Mouse (Mus musculus) urinary bladder, adult 2 months (tissue): ENCODE measurements around the gene Rhoc. TPM values are rescaled to one million over a fixed set of nuclear protein-coding genes. Genes with fewer than 3 reads are reported as not detected.
"Not testable (repeated sequence)": the region's sequence is repeated elsewhere in the genome, so short reads cannot be mapped to it uniquely, and the experiment has no call there.

Source experiments
- DNase-seq: peaks from one replicate; pipeline ENCODE4 v3.0.0; 2022; ENCODE audit warnings: low spot score
- polyA plus RNA-seq: library from polyadenylated mRNA; depleted of rRNA; stranded (reverse); fragments of >200 nt; gene quantifications from 2 replicates; pipeline ENCODE4 v1.2.3, GENCODE M21; 2012; rRNA removed

The Rhoc gene
- 124 and 138 TPM in 2 replicates for polyA plus RNA-seq

DNA sequence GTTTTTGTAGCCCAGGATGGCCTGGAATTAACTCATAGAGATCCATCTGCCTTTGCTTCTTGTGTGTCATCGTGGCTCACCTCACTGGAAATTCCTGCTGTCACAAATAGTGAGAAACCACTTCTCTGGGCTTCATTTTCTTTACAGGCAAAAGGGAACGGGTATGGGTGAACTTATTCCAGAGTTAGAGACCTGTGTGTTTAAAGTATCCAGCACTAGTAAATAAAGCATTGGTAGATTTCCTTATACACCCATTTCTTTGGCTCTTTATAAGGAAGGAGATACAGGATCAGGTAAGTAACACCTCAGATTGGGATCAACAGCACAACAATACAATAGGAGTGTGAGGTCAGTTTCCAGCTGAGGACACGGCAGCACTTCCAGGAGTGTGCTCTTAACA lies at the start of gene Rhoc:
Rhoc (plus strand) TSS at position 301 of the 400 bp plus-strand sequence.
- no peak for DNase-seq

DNA sequence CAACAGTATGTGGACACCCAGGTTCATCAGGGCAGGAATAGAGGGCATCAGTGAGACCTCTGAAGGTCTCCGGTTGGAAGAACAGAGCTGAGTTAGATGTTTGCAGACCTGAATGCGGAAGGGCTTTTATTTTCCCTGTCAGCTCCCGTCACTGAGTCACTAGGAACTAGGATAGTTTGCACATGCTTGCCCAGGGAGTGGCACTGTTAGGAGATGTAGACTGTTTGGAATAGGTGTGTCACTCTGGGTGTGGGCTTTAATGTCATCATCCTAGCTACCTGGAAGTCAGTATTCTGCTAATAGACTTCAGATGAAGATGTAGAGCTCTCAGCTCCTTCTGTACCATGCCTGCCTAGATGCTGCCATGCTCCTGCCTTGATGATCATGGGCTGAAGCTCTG lies 46.2 kb upstream of the Rhoc start:
- no peak for DNase-seq

DNA sequence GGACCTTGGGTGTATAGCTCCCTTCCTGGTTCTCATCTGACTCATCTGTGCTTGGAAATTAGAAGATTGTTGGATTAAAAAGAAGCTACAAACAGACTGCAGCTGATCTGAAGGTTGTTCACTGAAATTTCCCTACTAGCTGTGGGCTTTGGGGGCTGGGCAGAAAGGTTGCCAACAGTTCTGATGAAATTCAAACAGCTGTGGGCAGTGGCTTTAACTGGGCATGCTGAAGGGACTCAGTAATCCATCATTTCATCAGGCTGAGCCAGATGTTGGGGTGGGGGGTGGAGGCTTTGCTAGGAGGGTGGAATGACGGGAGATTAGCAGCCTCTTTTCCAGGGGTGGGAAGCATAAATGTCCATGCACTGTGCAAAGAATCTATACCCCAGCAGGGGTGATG lies 45.0 kb upstream of the Rhoc start:
- DNase-seq: no peak

DNA sequence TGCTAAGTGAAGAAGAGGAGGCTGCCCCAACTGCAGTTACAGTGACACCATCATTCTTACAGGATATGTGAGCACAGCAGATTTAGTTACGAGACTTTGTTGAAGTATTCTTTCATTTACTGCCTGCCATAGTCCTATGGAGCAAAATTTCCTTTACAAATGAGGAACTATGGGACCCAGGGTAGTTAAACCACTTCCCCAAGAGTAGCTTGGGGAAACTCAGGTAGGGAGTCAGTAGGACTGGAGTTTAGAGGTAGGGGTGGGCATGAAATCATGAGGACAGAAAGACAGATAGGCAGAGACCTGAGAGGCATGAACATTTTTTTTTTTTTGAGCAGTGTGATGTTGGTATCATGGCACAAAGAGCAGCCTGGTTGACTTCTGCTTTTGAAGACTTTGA lies 44.3 kb upstream of the Rhoc start:
- no peak for DNase-seq

DNA sequence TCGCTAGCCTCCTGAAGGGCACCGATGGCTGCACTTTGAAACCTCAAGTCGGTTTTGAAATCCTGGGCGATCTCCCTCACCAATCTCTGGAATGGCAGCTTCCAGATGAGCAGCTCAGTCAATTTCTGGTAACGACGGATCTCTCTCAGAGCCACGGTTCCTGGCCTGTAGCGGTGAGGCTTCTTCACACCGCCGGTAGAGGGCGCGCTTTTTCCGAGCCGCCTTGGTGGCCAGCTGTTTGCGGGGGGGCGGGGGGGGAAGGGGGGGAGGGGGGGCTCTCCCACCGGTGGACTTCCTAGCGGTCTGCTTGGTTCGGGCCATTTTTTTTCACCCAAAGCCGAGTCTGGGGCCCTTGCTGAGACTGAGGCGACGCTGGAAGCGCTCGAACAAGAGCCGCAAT lies 35.3 kb upstream of the Rhoc start:
- DNase-seq: not testable (repeated sequence)

DNA sequence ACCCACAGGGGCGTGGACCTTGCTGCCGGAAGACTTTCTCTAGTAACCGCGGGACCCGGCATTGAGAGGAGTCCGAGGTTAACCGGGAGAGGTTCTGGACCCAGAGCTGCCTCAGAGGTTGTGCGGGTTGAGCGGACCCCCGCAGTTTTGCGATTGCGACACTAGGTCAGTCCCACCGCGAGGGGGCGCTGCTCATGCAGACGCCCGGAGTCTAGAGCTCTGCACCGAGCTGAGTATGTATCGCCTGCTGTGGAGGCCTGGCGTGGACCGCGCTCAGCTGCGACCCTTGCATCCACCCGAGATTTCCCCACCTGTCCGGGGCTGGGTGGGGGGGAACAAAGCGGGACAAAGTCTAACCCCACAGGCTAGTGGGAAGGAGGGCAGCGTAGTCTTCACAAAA lies 29.8 kb upstream of the Rhoc start:
- peak; percentile 52 for DNase-seq

DNA sequence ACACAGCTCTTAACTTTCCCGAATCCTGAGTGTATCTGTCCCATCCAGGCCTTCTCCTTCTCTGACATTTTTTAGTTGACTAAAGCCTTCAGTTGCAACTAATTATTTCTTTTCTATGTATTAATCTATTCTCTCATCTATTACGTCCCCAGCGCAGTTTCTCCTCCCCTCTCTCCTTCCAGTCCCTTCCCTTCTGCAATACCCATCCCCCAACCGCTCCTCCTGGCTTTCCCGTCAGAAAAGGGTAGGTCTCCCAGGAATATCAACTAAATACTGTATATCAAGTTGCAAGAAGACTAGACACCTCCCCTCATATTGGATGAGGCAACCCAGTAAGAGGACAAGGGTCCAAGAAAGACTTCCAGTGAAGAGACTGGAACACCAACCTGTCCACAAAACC lies 29.3 kb upstream of the Rhoc start:
- no peak for DNase-seq

DNA sequence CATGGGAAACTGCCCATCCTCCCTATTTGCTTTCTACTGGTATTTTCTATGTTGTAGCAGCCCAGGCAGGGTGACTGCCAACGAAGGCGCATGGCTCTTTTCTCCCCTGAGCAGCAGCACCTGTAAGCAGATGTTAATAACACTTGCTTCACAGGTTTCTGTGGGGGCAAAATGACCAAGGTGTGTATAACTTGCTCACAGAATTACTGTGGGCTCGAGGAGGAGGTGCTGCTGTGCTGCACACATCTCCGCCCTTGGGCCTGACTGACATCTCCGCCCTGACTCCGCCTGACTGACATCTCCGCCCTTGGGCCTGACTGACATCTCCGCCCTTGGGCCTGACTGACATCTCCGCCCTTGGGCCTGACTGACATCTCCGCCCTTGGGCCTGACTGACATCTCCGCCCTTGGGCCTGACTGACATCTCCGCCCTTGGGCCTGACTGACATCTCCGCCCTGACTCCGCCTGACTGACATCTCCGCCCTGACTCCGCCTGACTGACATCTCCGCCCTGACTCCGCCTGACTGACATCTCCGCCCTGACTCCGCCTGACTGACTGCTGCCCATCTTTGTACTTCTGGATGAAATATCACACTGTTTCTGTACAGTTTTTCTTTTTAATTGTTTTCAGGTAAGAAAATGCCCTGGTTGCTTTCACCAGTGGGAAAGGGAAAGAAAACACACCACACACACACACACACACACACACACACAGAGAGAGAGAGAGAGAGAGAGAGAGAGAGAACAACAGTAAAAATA lies 25.9 kb upstream of the Rhoc start:
- DNase-seq: not testable (repeated sequence)

DNA sequence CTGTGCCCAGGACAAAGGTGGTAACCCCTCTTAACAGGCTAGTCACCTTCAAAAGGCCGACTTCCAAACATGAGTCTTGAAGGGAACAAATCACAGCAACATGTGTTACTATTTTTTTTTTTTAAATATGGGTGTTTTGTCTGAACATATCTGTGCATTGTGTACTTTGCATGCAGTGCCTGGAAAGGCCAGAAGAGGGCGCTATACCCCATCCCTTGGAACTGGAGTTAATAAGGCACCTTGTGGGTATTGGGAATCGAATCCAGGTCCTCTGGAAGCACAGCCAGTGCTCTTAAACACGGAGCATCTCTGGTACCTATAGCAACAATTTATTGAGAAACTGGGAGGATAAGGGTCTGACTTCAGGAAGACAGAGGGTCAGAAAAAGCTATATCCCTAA lies 23.2 kb upstream of the Rhoc start:
- no peak for DNase-seq

DNA sequence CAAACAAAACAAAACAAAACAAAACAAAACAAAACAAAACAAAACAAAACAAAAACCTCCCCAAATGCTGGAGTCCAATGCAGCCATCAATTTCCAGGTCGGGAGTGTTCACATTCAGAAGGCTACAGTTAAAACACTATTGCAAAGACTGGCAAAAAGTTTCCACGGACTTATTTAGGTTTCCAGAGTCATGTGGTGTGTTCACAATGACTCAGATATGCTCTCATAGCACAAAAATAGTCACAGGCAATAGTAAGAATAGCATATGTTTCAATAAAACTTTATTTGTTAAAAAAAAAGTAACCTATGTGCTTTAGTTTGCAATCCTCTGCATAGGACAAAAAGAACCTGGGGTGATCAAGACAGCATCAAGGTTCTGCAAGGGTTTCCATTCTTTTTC lies 21.0 kb upstream of the Rhoc start:
- no peak for DNase-seq

DNA sequence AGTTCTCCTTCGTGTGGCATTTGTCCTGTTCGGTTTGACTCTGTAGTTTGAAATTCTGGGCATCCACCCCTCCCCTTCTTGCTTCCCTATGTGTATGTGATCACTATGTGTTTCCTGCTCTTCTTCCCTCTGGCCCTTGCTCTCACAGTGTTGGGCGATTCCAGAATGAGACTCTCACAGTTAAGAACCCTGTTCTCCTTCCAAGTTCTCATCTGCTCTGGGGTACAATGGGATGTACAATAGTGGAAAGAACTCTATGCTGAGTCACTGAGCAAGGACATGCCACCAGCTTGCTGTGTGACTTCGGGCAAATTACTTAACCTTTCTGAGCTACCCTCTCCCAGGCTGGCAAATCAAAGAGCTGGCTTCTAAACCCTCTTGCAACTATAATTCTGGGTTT lies 20.5 kb upstream of the Rhoc start:
- DNase-seq: no peak

DNA sequence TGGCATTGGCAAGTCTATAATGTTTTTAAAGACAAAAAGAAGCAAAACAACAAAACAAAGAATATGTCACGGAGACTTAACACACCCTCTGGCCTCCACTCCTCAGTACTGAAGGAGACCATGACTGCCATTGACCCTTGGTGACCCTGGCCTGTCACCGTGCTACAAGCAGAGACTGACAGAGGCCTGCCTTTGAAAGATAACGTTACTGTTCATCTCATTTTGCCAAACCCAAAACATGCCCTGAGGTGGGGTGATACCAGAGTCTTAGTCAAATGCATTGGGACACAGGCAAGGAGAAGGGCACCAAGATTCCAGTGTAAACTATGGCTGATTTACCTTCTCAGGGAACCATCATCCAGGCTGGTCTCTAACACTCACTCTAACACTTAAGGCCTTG lies 19.0 kb upstream of the Rhoc start:
- no peak for DNase-seq

DNA sequence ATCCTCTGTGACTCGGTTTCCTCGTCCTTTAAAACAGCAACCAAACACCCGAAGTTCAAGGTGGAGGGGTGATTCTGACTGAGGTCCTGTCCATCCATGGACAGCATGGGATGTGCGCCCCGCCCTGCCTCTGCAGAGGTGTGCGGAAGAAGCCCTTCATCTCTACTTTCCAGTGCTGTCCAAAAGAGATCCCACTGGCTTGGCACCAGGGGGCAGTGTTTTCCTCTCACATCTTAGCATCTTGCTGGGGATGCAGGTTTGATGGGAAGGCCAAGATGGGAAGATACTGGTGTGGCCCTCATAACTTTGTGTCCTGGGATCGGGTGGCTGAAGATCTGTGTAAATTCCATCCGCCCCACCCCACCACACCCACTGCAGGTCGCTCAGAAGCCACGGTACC lies 18.1 kb upstream of the Rhoc start:
- DNase-seq: no peak

DNA sequence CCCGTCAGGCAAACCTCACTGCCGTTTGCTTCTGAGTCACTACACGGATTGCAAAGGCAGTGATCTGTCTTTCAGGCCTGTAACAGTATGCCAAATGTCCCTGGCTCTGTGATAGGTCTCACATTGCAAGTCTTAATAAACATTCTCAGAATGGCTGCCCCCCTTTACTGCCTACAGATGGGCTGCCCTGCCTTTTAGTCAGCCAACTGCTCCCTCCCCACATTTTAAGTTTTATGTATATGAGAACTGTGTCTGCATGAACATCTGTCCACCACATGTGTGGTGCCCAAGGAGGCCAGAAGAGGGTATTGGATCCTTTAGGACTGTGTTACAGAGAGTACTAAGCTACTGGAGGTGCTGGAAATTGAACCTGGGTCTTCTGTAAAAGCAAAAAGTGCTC lies 17.3 kb upstream of the Rhoc start:
- no peak for DNase-seq

DNA sequence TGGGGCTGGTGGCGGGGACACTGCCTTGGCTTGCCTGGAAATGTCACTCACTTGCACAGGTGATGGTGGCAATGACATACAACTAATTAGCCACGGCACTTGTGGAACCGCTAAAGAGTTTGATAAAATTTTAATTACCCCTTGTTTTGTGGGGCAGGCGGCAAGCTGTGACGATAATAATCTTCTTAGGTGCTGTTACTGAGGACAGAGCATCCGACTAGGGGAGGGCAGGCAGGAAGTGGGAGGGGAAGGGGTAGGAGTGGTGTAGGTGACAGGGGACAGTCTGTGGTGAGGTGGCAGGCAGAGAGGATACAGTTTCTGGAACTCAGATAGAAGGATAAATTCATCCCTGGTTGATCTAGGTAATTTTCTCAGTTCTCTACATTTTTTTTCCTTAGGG lies 16.7 kb upstream of the Rhoc start:
- DNase-seq: no peak

DNA sequence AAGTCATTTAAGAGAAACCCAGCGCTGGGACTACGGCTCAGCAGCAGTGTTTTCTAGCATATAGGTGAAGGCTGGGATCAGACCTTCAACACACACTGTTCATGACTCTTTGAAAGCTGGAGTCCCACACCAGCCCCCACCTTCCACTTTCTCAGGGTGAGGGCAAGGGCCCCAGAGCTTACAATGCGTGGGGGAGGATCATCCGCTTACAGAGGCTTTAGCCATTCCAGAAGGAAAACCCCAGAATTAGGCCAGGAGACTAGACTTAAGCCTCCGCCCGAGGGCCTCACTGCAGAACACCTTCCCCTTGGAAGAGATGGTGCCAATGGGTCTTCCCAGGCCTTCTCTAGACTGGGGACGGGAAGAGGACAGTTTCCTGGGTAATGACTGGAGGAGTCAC lies 14.9 kb upstream of the Rhoc start:
- DNase-seq: no peak

DNA sequence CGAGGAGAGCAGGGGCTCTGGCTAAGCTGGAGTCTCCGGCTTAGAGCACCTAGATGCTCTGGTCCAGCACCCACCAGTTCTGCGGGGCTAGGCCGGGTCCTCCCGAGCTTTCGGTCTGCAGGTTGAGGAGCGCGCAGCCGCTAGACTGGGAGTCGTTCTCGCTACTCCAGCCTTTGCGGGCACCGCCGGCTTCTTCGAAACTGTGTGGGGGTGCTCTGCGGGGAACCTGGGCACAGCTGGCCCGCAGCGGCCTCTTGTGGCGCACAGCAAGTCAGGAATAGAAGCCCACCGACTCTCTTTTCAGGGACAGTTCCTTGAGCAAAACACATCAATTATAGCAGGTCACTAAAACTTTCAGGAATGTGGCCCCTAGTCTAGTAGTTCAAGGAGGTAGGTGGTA lies 10.8 kb upstream of the Rhoc start:
- no peak for DNase-seq

DNA sequence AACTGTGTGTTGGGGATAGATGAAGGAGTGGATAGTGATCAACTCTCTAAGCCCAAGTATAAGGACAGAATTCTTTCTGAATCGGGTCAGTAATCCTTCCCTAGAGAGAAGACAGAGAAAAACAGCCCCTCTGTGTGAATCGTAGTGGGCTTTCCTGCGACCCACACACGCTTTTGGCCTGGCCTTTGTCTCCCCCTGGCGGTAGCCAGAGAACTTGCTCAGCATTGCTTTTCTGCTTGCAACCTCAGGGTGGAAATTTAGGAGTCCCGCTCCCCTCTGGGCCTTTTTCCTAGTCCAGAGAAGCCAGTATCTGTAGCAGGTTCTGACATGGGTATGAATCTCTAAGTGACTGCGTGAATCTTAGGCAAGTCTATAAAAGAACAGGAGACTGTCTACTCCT lies 8.2 kb upstream of the Rhoc start:
- no peak for DNase-seq

DNA sequence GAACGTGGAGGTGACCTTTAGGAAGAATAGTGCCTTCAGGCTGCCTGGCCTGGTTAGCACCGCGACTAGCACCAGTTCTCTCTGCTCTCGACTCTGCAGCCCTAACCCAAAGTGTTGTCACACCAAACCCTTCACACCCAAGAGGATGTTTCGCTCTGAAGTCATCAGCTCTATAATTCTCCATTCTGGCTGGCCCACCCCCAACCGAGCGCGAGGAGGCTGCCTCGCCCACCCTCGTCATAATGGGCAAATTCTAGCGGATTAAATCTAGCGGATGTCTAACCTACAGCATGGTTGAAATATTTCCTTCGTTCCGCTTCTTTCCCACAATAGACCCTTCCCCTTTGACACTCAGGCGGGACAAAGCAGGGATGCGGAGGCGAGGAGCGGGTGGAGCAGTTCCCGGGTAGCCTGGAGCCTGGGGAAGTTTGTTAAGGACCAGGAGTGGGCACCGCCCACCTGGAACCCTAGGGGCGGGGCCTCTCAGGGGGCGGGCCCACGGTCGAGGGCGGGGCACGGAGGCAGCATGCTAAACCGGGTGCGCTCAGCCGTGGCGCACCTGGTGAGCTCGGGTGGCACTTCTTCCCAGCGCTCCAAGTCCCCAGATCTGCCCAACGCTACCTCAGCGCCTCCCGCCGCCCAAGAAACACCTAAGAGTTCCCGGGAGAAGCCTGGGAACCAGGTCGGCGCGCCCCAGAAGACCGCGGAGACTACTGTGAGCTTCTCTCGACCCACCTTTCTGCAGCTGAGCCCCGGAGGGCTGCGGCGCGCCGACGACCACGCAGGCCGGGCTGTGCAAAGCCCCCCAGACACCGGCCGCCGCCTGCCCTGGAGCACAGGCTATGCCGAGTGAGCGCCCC lies 7.4 kb upstream of the Rhoc start, which contains the start of gene Ppm1j:
Ppm1j (plus strand) TSS at position 496 of the 860 bp plus-strand sequence.
- no peak for DNase-seq

DNA sequence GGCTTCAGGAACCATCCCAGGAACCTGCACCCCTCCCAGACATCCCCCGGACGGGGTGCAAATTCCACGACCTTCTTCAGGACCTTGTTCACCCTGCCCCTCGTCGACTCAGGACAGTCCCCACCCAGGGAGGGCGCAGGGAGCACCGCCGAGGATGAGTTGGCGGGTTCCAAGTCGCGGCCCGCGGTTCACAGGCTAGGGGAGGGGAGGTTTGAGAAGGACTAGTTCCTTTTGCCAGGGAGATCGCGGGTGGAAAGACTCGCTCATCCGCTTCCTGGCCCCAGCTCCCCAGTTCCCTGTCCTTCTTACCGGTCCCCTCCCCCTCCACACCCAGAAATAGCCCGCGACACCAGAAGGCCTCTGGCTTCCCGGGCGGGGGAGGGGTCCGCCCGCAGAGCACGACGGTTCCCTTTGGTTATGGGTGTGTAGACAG lies 6.7 kb upstream of the Rhoc start, which contains the start of gene Fam19a3:
Fam19a3 (minus strand) TSS at position 370 of the 433 bp plus-strand sequence.
- no peak for DNase-seq

DNA sequence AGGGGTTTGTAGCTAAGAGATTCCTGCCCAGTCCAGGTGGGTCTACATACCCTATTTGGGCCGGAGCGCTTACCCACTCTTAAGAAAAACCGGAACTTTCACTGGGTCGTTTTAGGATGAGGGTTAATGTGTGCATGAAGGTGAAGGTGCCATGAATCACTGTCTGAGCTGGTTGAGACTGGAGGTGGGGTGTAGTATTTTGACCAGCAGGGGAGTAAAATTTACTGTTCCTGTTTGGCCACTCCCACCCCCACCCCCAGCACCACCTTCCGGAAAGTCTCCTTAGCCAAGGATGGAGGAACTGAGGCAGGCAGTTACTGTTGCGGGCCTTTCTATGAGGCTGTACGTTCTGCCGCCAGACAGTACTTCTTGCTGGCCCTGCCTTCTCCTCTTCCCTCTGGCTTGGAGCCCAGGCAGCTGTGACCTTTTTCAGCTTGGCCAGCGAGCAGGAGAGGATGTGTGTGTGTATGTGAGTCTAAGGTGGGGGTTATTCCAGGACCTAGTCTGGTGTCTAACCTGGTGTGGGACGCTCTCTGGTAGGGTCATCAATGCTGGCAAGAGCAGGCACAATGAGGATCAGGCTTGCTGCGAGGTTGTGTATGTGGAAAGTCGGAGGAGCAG lies 6.0 kb upstream of the Rhoc start:
- DNase-seq: no peak

DNA sequence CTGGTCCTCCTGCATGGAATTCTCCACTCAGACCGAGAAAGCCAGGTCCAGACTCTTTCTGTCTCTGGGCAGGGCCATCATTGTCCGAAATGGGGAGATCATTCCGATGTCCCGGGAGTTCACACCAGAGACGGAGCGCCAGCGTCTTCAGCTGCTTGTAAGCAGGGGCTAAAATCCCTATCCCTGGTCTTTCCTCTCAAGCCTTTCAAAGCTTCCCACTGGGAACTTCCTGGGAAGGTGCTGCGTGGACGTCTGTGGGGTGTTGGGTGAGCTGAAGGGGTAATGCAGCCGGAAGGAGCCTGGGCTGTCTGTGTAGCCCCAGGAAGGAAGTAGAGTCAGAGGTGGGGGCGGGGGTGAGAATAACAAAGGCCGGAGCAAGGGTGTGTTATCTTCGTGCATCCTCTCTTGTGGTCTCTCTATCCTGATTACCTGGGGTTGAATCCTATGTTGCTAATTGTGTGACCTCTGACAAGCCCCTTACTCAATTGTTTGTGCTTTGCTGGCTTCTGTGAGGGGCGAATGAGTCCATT lies 4.1 kb upstream of the Rhoc start:
- no peak for DNase-seq
